Mouse (Mus musculus) liver, embryonic 14.5 days (tissue): ENCODE measurements around the gene Khk. TPM values are rescaled to one million over a fixed set of nuclear protein-coding genes. Genes with fewer than 3 reads are reported as not detected.
A peak's percentile ranks its signal among the peaks of the same experiment; 100 is the strongest.

Source experiments
- ATAC-seq: fragments of 200-750 bp; cut with Nextera tagmentation; 2 replicates; pipeline ENCODE4 v1.8.0; 2017; ENCODE audit warnings: moderate number of reproducible peaks, mild to moderate bottlenecking, moderate library complexity; ENCODE audit not compliant: insufficient read depth
- DNase-seq, 3 experiments: peaks; one replicate each; pipeline ENCODE4 v3.0.0-alpha.2; 2012 to 2013; ENCODE audit warnings: low read depth in 3 of 3, low spot score in 3 of 3
- H3K27ac ChIP-seq: fragments of 300-500 bp; sonication (generic); 2 replicates; pipeline ENCODE4 v1.5.1; 2014; ENCODE audit warnings: moderate library complexity, mild to moderate bottlenecking, control low read depth, inconsistent platforms
- H3K27me3 ChIP-seq: fragments of 300-500 bp; sonication (generic); 2 replicates; pipeline ENCODE4 v1.6.1; 2014; ENCODE audit warnings: mild to moderate bottlenecking, low read length, moderate library complexity; ENCODE audit not compliant: control insufficient read depth, insufficient read depth
- H3K36me3 ChIP-seq: fragments of 300-500 bp; sonication (generic); replicated peaks from 2 replicates; pipeline ENCODE4 v1.6.1; 2014; ENCODE audit warnings: low read depth; ENCODE audit not compliant: control insufficient read depth, insufficient read depth
- H3K4me1 ChIP-seq, 2 experiments: fragments of 200-500 bp in 1 of 2; fragments of 300-500 bp in 1 of 2; sonication (generic) in 1 of 2; replicated peaks; 2 replicates each; pipeline ENCODE4 v1.6.1; 2012 to 2014; ENCODE audit warnings: antibody characterized with exemption in 1 of 2, inconsistent platforms in 1 of 2, low read length in 1 of 2; ENCODE audit not compliant: control insufficient read depth in 2 of 2, insufficient read depth in 2 of 2
- H3K4me2 ChIP-seq: fragments of 300-500 bp; sonication (generic); 2 replicates; pipeline ENCODE4 v1.6.1; 2014; ENCODE audit warnings: low read depth, mild to moderate bottlenecking, control low read depth, moderate library complexity
- H3K4me3 ChIP-seq, 2 experiments: fragments of 200-500 bp in 1 of 2; fragments of 300-500 bp in 1 of 2; sonication (generic) in 1 of 2; 2 replicates each; pipeline ENCODE4 v1.5.1; 2012 to 2014; ENCODE audit warnings: low read depth in 2 of 2, low read length in 2 of 2, mild to moderate bottlenecking in 2 of 2, control low read depth in 1 of 2, inconsistent platforms in 1 of 2, moderate library complexity in 1 of 2; ENCODE audit not compliant: insufficient read depth in 1 of 2
- H3K9ac ChIP-seq: fragments of 300-500 bp; sonication (generic); replicated peaks from 2 replicates; pipeline ENCODE4 v1.6.1; 2014; ENCODE audit warnings: mild to moderate bottlenecking, control low read depth, moderate library complexity
- H3K9me3 ChIP-seq: fragments of 300-500 bp; sonication (generic); 2 replicates; pipeline ENCODE4 v1.6.1; 2016; ENCODE audit warnings: low read length, mixed read lengths; ENCODE audit not compliant: control insufficient read depth
- CTCF ChIP-seq: IDR thresholded peaks from 2 replicates; pipeline ENCODE4 v1.5.1; 2016; ENCODE audit warnings: antibody characterized with exemption, low read depth, control low read depth
- EP300 ChIP-seq: IDR thresholded peaks from 2 replicates; pipeline ENCODE4 v1.6.1; 2016; ENCODE audit warnings: antibody characterized with exemption, low read depth
- WGBS: fragments of 180-500 bp; shearing (Covaris S2); extraction: QIAGEN DNeasy Blood & Tissue Kit; methylation state at CpG from one replicate; pipeline ENCODE4 v1.1.7; 2014; ENCODE audit not compliant: insufficient replicate concordance; 5-methylcytosine and 5-hydroxymethylcytosine counted together
- polyA plus RNA-seq, 2 experiments: library from polyadenylated mRNA; depleted of rRNA in 1 of 2; stranded (reverse) in 1 of 2; unstranded in 1 of 2; fragments of >200 nt; fragmentation: Nextera tagmentation in 1 of 2; extraction: Ambion mirVana in 1 of 2; gene quantifications; 2 replicates each; pipeline versions ENCODE4 v1.2.1 to v1.2.3; 2012 to 2014

Khk gene
- polyA plus RNA-seq, 2 experiments: 30.3 to 38.8 TPM

DNA sequence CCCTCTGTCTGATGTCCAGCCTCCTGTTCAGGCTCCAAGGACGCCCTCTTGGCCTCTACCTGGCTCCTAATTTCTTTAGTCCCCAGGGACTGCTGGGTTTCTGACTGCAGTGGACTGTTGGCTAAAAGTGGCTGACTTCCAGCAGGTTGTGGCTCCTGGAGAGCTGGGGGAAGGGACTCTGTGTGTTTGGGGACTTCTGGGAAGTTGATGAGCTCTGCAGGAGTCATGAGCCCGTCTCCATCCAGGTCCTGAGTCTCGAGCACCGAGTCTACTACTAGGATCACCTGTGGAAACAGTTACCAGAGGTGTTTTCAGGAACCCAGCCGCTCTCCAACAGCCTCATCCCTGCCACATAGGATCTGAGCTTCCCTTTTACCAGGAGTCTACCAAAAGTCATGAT, 12.5 kb downstream of the Khk start:
- Histone ChIP-seq H3K4me2 (no peak overlapping the region), H3K9me3 (no peaks in the 10 kb centered on the region), H3K9ac (no peak overlapping the region), H3K4me1 (no peaks in the 10 kb centered on the region), H3K36me3 (no peaks in the 10 kb centered on the region), H3K4me3 (no peak overlapping the region), H3K27ac (no peak overlapping the region), H3K27me3 (no peaks in the 10 kb centered on the region)
- TF ChIP-seq EP300: no peak
- TF ChIP-seq CTCF: no peak
- DNase-seq: no peak
- WGBS: 56% methylated on average over 5 of the region's 5 CpGs
- no peak for ATAC-seq

DNA sequence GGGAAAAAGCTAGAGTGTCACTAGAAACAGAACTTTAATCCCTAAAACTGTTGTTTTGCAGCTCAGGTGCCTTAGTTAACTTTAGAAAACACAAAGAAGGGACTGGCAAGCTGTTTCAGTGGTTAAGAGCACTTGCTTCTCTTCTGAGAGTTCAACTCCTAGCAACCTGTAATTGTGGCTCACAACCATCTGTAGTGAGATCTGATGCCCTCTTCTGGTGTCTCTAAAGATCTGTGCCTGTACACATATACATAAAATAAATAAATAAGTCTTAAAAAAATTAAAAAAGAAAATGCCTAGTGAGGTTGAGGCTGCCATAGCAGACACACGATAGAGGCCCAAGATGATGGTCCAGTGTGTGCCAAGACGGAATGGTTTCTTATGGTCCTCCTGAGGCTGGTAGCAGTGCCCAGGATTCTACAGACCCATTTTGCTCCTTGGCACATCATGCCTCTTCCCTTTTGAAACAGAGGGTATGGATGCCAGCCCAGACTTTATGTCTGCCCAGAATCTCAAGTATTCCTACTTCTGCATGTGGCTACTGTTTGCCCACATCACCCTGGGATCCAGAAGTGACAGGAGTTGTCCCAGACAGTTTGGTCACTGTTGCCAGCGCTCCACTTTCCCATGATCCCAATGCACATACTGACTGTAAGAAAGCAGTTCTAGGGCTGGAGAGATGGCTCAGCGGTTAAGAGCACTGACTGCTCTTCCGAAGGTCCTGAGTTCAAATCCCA, 13.7 kb downstream of the Khk start:
- DNase-seq (no peak), ATAC-seq (no peak)
- TF ChIP-seq EP300 (no peak), CTCF (no peak)
- Histone ChIP-seq H3K9me3 (no peaks in the 10 kb centered on the region), H3K27me3 (no peaks in the 10 kb centered on the region), H3K4me1 (no peaks in the 10 kb centered on the region), H3K27ac (no peak overlapping the region), H3K36me3 (no peaks in the 10 kb centered on the region), H3K4me3 (no peak overlapping the region), H3K9ac (no peak overlapping the region), H3K4me2 (no peak overlapping the region)
- 67% methylated on average over 5 of the region's 5 CpGs for WGBS

DNA sequence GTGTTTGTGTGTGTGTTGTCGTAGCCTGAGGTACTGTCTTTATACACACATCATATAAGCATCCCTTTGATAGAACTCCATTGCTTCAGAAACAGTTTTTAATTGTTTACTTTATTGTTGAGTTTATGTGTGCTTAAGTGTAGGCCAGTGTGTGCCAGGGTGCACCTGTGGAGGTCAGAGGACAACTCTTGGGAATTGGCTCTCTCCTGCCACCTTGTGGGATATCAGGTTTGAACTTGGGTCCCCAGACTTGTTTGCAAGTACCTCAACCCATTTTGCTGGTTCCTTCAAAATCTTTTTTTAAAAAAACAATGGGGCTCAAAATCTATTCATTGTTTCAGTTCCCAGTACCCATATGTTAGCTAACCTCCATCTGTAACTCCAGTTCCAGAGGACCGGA, 21.8 kb downstream of the Khk start:
- H3K4me2 ChIP-seq: no peak overlapping the region
- ATAC-seq: no peak

DNA sequence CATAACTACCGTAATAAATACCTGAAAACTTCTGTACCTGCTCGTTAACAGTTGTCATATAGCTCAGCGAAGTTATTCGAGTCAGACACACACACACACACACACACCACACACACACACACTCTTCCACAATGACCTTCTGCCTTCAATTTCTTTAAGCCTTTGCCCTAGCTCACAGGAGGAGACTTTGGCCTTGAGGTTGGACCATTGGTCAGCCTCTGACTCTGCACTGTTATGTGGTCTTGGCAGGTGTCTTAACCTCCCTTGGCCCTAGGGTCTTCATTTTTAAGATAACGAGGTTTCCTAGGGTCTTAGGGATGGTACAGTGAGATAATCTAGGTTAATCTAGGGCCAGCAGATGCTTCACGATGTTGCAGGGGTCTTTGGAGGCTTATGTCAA, 23.1 kb downstream of the Khk start:
- Histone ChIP-seq H3K4me1 (peaks cover under 1 to 7% of the 10 kb centered on the region in 2 experiments; a peak in 3 of 4 replicates), H3K27me3 (peaks cover 5% of the 10 kb centered on the region; the same call in 1 of the 2 replicates), H3K9me3 (no peaks in the 10 kb centered on the region), H3K4me3 (no peak overlapping the region), H3K9ac (no peak overlapping the region), H3K36me3 (no peaks in the 10 kb centered on the region), H3K4me2 (no peak overlapping the region), H3K27ac (no peak overlapping the region)
- ATAC-seq: no peak
- no peak for TF ChIP-seq CTCF
- no peak for TF ChIP-seq EP300
- DNase-seq: no peak
- 65% methylated on average over 6 of the region's 6 CpGs for WGBS

More for the DNA sequence above, 21.8 kb downstream of the Khk start:
- DNase-seq: no peak
- no peak overlapping the region for H3K4me3 ChIP-seq
- no peaks in the 10 kb centered on the region for H3K4me1 ChIP-seq
- no peaks in the 10 kb centered on the region for H3K9me3 ChIP-seq
- no peak overlapping the region for H3K9ac ChIP-seq
- TF ChIP-seq CTCF (peak; percentile 58), EP300 (no peak)
- no peak overlapping the region for H3K27ac ChIP-seq
- H3K27me3 ChIP-seq: peaks cover 5% of the 10 kb centered on the region; the same call in 1 of the 2 replicates
- no peaks in the 10 kb centered on the region for H3K36me3 ChIP-seq
- 71% methylated on average over 2 of the region's 2 CpGs for WGBS

DNA sequence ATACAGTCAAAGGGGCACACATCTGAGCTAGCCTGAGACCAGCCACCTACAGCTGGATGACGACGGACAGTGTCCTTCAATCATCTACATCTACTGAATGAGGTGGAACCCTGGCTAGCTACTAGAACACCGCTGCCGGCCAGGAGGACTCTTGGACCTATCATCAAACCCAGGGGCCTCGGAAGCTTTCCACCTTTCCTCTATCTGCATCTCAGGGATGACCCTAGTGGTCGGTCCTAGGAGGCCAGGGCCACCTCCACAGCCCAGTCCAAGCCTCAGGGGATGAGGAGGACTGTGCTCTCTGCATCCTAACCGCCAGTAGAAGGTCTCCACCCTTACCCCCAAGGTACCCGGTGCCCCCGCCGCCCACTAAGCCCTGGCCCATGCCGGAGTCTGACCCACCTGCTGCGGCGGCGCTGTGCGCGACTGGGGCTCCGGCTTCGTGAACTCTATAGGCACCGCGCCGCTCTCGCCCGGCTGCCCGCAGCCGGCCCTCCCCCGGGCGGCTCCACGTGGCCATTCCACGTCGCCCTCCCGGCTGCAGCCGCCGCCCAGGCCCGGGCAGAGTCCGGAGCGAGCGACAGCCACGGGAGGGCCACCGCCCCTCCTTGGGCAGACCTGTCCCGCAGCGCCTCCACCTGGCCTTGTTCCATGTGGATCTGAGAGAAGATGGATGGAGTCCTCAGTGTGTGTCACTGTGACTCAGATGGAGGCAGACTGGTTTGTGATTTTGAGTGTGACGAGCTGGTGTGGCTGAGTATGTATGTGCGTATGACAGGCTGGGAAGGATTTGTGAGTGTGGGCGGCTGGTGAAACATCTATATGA, 23.9 kb downstream of the Khk start, which contains the start of gene Cgref1:
TSS of gene Cgref1 (minus strand) at position 636 of the 826 bp plus-strand sequence.
- TF ChIP-seq EP300 (no peak), CTCF (peak; percentile 58)
- H3K27ac ChIP-seq: no peak within 1 kb of the TSS
- no peaks in the 10 kb centered on the region for H3K9me3 ChIP-seq
- peaks cover 3 to 10% of the 10 kb centered on the region in 2 experiments for H3K4me1 ChIP-seq
- H3K36me3 ChIP-seq: no peaks in the 10 kb centered on the region
- peak within 1 kb of the TSS; percentile 52 for H3K4me2 ChIP-seq
- WGBS: 8% methylated on average over 44 of the region's 44 CpGs
- no peak within 1 kb of the TSS for H3K9ac ChIP-seq
- H3K27me3 ChIP-seq: peaks cover 5% of the 10 kb centered on the region; the same call in 1 of the 2 replicates
- no peak for DNase-seq
- peak within 1 kb of the TSS; percentile 10 to 43 for H3K4me3 ChIP-seq
- ATAC-seq: peak; percentile 34; the same call in 1 of the 2 replicates
